In the genomic region with DNA sequence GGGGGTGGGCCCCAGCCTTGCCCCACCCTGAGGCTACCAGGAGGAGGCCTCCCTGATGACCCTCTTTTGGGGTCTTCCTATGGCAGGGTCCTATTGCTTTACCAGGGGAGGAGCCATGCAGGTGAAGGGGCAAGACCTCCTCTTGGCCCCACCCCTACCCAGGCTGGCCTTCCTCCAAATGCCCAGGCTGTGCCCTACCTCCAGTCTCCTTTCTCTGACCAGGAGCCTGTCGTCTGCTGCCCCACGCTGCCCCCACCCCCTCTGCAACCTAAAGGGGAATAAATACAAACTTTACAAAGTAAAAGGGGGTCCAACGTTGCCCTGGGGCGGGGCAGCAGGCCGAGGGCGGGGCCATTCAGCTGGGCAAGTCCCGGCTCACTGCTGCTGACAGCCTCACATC, we compare ENCODE assay signal across 13 mouse cellular contexts.
DNase-seq lines count a peak whose midpoint lies in the region.
"Had no signal": no experiment of that assay in that cellular context is flagged by ENCODE, and none has a peak within 500 bp of the region (broad histone marks: within the 10 kb centered on the region; RNA-seq: fewer than 3 reads in every experiment).

No protein-coding gene starts in this region.

- peak; percentile 64 for DNase-seq in cerebellum, adult 9-10 months
- DNase-seq in cerebellum, postnatal 4 days (ENCODE audit: low spot score in 2 of 2) = no peak
- peak; percentile 61 for DNase-seq in kidney, adult 9 months
- no peak for DNase-seq in kidney, postnatal 4 days
- DNase-seq in cerebellum, adult 9-11 months = peak; percentile 70
- peak; percentile 52 for DNase-seq in kidney, postnatal 14 days
- no peak for DNase-seq in left cerebral cortex, adult 9 months (ENCODE audit: low spot score in 2 of 2)
- DNase-seq: adrenal gland, postnatal 14 days; heart, postnatal 10 days; lung, adult 18-20 months; right cerebral cortex, postnatal 25 days; thymus, adult 18-20 months; thymus, postnatal 4 days had no signal

Comparison
In these comparisons a context has a peak if more than half of its experiments do, and no peak if none do; other contexts are left out.
1. DNase-seq: peak in cerebellum, adult 9-10 months (single experiment), kidney, adult 9 months (single experiment), cerebellum, adult 9-11 months (single experiment) and kidney, postnatal 14 days (single experiment); none in cerebellum, postnatal 4 days (0 of 2), kidney, postnatal 4 days (0 of 2) and left cerebral cortex, adult 9 months (0 of 2).